Mouse (Mus musculus) Patski (cell line): ENCODE results near the gene Zeb2. TPM values are rescaled to one million over a fixed set of nuclear protein-coding genes. Genes with fewer than 3 reads are reported as not detected.

Experiments
- ATAC-seq: fragments of 100-300 bp; one replicate; pipeline ENCODE4 v1.8.0; 2021
- CTCF ChIA-PET: fragments of 350-600 bp; sonication (Branson Sonifier 250); formaldehyde crosslinking; loops from one replicate; lab custom pipeline; 2022; ENCODE audit warnings: inconsistent platforms; lab: Charles Lee
- POLR2A ChIA-PET: fragments of 350-600 bp; sonication (Branson Sonifier 250); formaldehyde crosslinking; loops from one replicate; lab custom pipeline; 2022; ENCODE audit warnings: antibody characterized with exemption, inconsistent platforms; lab: Charles Lee
- DNase-seq: peaks from one replicate; pipeline ENCODE4 v3.0.0-alpha.2; 2011; ENCODE audit warnings: low read depth, low spot score
- H3K27me3 ChIP-seq: fragments of 371-371 bp; one replicate; pipeline ENCODE4 v1.5.1; 2021
- CTCF ChIP-seq: fragments of 100-300 bp; IDR thresholded peaks from one replicate; pipeline ENCODE4 v1.5.1; 2021
- in situ Hi-C: fragments of 300-500 bp; cut with MboI; formaldehyde crosslinking; loops from 3 replicates; pipeline ENCODE4 v1.11.1; 2018; ENCODE audit warnings: low pct_unique_long_range_greater_than_20kb, mixed read lengths
- polyA plus RNA-seq: library from polyadenylated mRNA; unstranded; gene quantifications from one replicate; pipeline ENCODE4 v1.2.3, GENCODE M21; 2021

Gene Zeb2
- polyA plus RNA-seq, 1 experiment from 2014 or later, result 19.8 TPM

- ChIA-PET CTCF (interaction anchor here (1.3 kb wide), 1 partner anchor 9 kb away, joined by 6 read pairs; no protein-coding TSS in a partner anchor), POLR2A (no interaction called here)
- no peak for TF ChIP-seq CTCF
- in situ Hi-C loops, result no loop called here
- ATAC-seq (no peak), DNase-seq (no peak)
- H3K27me3 ChIP-seq, result no peaks in the 10 kb centered on the region
Observed at GRCm38 (mm10) chr2:45017186-45017800, 99.9 kb downstream of the Zeb2 start.

DNA sequence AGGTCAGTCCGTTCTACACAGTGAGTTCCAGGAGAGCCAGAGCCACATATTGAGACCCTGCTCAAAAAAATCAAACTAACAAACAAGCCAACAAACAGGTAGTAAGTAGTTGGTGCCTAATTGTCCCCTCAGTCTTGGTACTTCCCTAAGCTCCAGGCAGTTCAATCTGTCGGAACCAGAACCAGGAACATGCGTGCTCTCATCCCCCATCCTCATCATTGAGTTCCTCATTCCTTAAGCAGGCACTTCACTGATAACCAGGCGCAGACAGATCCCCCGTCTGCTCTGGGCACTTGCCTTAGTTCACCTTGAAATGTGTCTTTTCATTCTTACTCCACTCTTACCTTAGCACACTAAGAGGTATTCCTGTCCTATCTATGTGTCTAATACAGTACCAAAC is 103.9 kb downstream of the Zeb2 start:
- no peak for TF ChIP-seq CTCF
- DNase-seq (no peak), ATAC-seq (no peak)
- CTCF ChIA-PET, result no interaction called here
- in situ Hi-C loops, result no loop called here
- H3K27me3 ChIP-seq, result no peaks in the 10 kb centered on the region
- POLR2A ChIA-PET, result no interaction called here

- POLR2A ChIA-PET, result no interaction called here
- DNase-seq (no peak), ATAC-seq (no peak)
- H3K27me3 ChIP-seq, result no peaks in the 10 kb centered on the region
- in situ Hi-C loops, result no loop called here
- TF ChIP-seq CTCF, result no peak
- CTCF ChIA-PET, result interaction anchor here (0.9 kb wide), 1 partner anchor 16 kb away, joined by 3 read pairs; no protein-coding TSS in a partner anchor
Observed at GRCm38 (mm10) chr2:45012676-45013075, 104.5 kb downstream of the Zeb2 start.

DNA sequence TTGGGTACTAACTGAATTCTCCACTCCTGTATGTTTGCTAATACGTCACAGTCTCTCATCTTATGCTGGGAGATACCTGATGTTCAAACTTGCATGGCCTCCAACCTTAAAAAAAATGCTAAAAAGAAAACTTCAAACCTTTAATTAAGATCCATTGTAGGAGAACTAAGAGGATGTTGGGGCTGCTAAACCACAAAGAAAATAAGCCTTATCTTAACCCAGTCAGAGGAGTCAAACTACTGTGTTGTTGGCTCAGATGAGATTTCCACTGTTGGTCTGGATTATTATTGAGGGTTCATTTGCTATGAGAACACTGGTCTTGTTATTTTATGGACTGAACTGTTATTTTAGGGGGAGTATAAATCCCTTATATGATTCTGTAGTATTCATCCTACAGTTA is 106.5 kb downstream of the Zeb2 start:
- DNase-seq (no peak), ATAC-seq (no peak)
- no peaks in the 10 kb centered on the region for H3K27me3 ChIP-seq
- no peak for TF ChIP-seq CTCF
- ChIA-PET CTCF (no interaction called here), POLR2A (no interaction called here)
- in situ Hi-C loops, result no loop called here

DNA sequence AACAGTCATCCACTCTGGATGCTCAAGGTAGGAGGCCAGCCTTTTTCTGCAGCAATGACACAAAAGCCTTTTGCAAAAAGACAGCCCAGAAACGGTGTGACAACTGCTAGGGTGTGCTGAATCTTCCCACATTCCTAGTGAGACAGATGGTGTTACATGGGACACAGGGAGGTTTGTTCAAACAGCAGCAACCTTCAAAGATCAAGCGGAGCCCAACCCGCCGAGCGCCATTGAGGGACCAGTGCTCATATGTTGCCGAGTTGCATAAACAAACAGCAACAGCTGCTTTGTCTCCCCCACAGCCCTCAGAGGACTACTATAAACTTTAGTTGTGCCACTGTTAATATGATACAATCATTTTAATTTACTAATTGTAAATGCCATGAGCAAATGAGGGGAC is 117.3 kb downstream of the Zeb2 start:
- CTCF ChIA-PET, result no interaction called here
- DNase-seq (no peak), ATAC-seq (no peak)
- H3K27me3 ChIP-seq, result no peaks in the 10 kb centered on the region
- POLR2A ChIA-PET, result interaction anchor here (0.7 kb wide), 1 partner anchor 1601 kb away, joined by 3 read pairs; no protein-coding TSS in a partner anchor
- in situ Hi-C loops, result no loop called here
- TF ChIP-seq CTCF, result no peak

DNA sequence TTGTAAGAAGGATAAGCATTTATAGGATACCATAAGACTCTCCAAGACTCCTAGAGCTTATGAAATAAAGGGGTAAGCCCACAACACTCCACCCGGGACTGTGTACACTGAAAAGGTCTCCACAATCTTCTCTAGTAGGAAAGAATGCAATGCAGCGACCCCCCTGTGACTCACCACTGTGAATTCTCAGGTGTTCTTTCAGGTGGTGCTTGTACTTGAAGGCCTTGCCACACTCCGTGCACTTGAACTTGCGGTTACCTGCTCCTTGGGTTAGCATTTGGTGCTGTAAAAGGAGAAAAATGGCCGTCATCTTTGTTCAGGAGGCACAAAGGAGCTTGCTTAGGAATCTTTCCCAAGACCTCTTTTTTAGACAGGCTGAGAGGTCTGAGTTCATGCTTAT is 118.5 kb downstream of the Zeb2 start:
- no peak for ATAC-seq
- in situ Hi-C loops, result no loop called here
- POLR2A ChIA-PET, result no interaction called here

GRCm38 (mm10) chr2:44981646-44982045 is 135.5 kb downstream of the Zeb2 start:
- ChIA-PET CTCF (interaction anchor here (1.1 kb wide), 1 partner anchor 1282 kb away, joined by 3 read pairs; no protein-coding TSS in a partner anchor), POLR2A (no interaction called here)
- in situ Hi-C loops, result no loop called here
- ATAC-seq (no peak), DNase-seq (no peak)
- no peak for TF ChIP-seq CTCF
- no peaks in the 10 kb centered on the region for H3K27me3 ChIP-seq

More for the DNA sequence above, 118.5 kb downstream of the Zeb2 start:
- CTCF ChIA-PET, result no interaction called here
- DNase-seq, result no peak
- TF ChIP-seq CTCF, result no peak
- H3K27me3 ChIP-seq, result no peaks in the 10 kb centered on the region

DNA sequence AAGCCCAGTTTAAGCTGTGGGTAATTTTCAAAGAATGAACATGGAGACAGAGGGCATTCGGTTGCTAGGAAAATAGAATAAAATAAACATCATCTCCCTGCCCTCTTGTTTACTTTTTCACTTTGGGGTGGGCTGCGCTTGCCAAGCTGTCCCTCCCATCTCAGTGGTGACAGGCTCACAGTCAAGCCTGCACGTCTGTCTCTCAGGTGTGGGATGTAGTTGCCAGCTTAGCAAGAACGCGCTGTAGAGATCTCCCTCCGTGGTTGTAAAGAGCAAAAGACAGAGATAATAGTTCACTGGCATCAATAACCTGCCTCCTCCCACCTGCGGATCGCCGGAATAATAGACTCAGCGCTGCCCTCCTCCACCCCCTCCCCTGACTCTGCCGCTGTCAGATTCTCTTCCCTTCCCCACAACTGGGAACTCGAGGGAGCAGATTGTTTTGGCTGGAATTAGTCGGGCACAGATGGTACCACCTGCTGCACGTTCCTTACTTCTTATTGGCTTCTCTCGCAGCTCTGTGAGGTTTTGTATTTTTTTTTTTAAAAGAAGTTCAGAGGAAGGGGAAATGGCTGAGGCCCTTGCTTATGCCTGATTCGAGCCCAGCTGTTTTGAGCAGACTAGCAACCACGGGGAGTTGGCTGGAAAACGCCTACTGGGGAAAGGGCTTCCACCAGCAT is 138.0 kb downstream of the Zeb2 start:
- no peak for TF ChIP-seq CTCF
- ATAC-seq (no peak), DNase-seq (no peak)
- in situ Hi-C loops, result no loop called here
- ChIA-PET POLR2A (no interaction called here), CTCF (no interaction called here)
- H3K27me3 ChIP-seq, result no peaks in the 10 kb centered on the region

DNA sequence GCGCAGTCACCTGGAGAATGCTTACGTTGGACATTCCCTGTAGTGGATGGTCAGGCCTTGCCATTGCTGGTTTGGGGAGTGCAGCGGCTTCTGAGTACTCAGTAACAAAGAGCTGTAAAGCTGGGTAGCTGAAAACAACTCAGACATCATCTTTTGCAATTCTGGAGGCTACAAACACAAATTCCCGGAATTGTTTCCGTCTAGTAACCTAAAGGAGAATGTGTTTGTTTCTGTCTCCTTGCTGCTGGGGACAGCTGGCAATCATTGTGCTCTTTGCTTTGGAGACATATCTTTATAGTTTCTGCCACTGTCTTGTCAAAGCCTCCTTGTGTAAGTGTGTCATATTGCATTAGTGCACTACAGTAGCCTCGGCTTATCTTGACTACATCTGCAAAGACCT is 139.2 kb downstream of the Zeb2 start:
- in situ Hi-C loops, result no loop called here
- ATAC-seq (no peak), DNase-seq (no peak)
- TF ChIP-seq CTCF, result no peak
- ChIA-PET POLR2A (no interaction called here), CTCF (interaction anchor here (0.7 to 2.3 kb wide), 2 partner anchors 12 to 14 kb away, joined by 3 to 6 read pairs; no protein-coding TSS in a partner anchor)
- H3K27me3 ChIP-seq, result no peaks in the 10 kb centered on the region

- DNase-seq (no peak), ATAC-seq (no peak)
- POLR2A ChIA-PET, result no interaction called here
- CTCF ChIA-PET, result interaction anchor here (0.7 to 2.4 kb wide), 3 partner anchors 10 to 14 kb away, joined by 3 to 6 read pairs (median 5); no protein-coding TSS in a partner anchor
- in situ Hi-C loops, result no loop called here
- H3K27me3 ChIP-seq, result no peaks in the 10 kb centered on the region
- no peak for TF ChIP-seq CTCF
Observed at GRCm38 (mm10) chr2:44977556-44977955, 139.6 kb downstream of the Zeb2 start.

GRCm38 (mm10) chr2:44977051-44977450 is 140.1 kb downstream of the Zeb2 start:
- CTCF ChIA-PET, result interaction anchor here (2.3 to 2.4 kb wide), 2 partner anchors 9 to 11 kb away, joined by 5 to 6 read pairs; no protein-coding TSS in a partner anchor
- ATAC-seq (peak; percentile 49), DNase-seq (no peak)
- no peak for TF ChIP-seq CTCF
- POLR2A ChIA-PET, result interaction anchor here (0.5 kb wide), 1 partner anchor 447 kb away, joined by 4 read pairs; no protein-coding TSS in a partner anchor
- no peaks in the 10 kb centered on the region for H3K27me3 ChIP-seq
- in situ Hi-C loops, result no loop called here
